Mouse (Mus musculus): ENCODE measurements around the gene Polg2. TPM values are rescaled to one million over a fixed set of nuclear protein-coding genes. Genes with fewer than 3 reads are reported as not detected.
A peak's percentile ranks its signal among the peaks of the same experiment; 100 is the strongest.
"Not testable (repeated sequence)": the region's sequence is repeated elsewhere in the genome, so short reads cannot be mapped to it uniquely, and the experiment has no call there.

Gene Polg2
- total and polyA plus RNA-seq, 3 experiments, result 2.7 to 4.2 (median 3.7) TPM

DNA sequence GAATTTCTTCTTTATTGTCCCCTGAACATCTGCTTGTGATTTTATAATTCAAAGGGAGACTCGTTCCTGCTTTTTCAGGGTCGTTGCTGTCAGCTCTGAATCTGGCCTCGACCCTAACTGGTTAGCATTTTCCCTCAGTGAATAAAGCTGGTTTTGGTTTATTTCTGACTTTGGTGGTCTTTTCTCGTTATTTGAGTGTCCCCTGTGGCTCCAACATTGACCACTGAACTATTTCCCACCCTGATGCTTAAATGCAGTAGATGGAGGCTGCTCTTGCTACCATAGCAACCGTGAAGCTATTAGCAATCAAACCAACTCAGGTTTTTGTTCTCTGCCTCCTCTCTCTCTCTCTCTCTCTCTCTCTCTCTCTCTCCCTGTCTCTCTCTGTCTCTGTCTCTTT, 51.4 kb downstream of the Polg2 start:
- no peak for TF ChIP-seq EP300 (IDR thresholded peaks at IDR 0.05; ENCODE audit: insufficient read depth, low read depth, low read length)
- TF ChIP-seq POLR2A (IDR thresholded peaks at IDR 0.05; ENCODE audit: insufficient read depth, low read depth, low read length), result no peak
- no peak for TF ChIP-seq CTCF (IDR thresholded peaks at IDR 0.05)
- H3K27me3 ChIP-seq (ENCODE audit: control insufficient read depth, insufficient read depth, low read length), result no peaks in the 10 kb centered on the region
- DNase-seq, result no peak
- 75% methylated on average over 5 of the region's 5 CpGs for WGBS
- intact Hi-C loops (cut with DNase I), result no loop called here
- peak overlapping the region; percentile 57 for H3K27ac ChIP-seq
- H3K4me3 ChIP-seq, result no peak overlapping the region
- H3K4me1 ChIP-seq (ENCODE audit: control insufficient read depth, insufficient read depth, low read length), result peaks cover 11% of the 10 kb centered on the region
- H3K79me2 ChIP-seq (replicated peaks; ENCODE audit: control insufficient read depth, insufficient read depth, low read length), result no peaks in the 10 kb centered on the region
- no peak overlapping the region for H3K9ac ChIP-seq (ENCODE audit: low read depth, low read length)
- H3K36me3 ChIP-seq (ENCODE audit: control insufficient read depth, insufficient read depth, low read length), result no peaks in the 10 kb centered on the region; the same call in 1 of the 2 replicates

DNA sequence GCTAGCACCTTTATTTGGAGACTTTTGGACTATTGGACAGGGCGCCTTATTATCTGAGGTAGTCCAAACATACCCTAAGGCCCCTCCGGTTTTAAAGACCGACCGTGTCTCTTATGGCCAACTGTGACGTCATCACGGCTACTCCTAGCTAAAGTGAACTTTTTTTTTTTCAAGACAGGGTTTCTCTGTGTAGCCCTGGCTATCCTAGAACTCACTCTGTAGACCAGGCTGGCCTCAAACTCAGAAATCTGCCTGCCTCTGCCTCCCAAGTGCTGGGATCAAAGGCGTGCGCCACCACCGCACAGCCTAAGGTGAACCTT, 54.5 kb downstream of the Polg2 start:
- H3K4me1 ChIP-seq (ENCODE audit: control insufficient read depth, insufficient read depth, low read length), result peaks cover 12% of the 10 kb centered on the region
- H3K9ac ChIP-seq (ENCODE audit: low read depth, low read length); H3K79me2 ChIP-seq (replicated peaks; ENCODE audit: control insufficient read depth, insufficient read depth, low read length); intact Hi-C loops (cut with DNase I); H3K4me3 ChIP-seq; H3K27ac ChIP-seq; H3K36me3 ChIP-seq (ENCODE audit: control insufficient read depth, insufficient read depth, low read length); H3K27me3 ChIP-seq (ENCODE audit: control insufficient read depth, insufficient read depth, low read length): not testable (repeated sequence)
- WGBS, result 90% methylated on average over 9 of the region's 9 CpGs
- DNase-seq, result peak in 1 of 2 experiments; percentile 12

DNA sequence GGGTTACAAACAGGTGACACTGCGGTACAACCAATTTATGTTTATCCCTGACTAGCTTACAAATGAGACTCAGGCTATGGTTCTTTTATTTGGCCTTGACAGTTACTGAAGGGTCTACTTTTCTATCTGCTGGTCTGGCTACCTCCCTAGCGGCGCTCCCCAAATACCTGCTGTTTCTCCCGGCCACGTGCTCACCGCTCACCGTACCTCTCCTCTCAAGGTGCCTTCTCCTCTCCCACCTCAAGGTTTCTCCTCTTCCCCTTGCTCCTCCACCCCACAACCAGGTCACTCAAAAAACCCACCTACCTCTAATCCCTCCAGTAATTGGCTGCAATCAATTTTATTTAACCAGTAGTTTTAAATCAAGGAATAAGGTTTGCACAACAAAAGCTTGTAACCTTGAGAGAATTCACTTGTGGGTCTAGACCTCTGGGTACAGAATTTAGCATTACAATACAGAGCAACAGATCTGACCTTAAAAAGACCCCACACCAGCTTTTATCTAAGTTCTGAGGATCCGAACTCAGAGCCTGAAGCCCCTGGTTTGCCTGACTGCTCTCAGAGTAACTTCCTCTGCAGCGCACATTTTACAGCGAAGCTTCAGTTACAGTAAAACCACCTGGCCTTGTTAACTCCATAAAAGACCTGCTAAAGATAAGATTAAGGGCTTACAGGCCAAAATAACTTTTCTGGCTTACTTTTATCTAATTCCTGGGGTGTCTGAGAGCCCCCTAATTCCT, 55.0 kb downstream of the Polg2 start:
- Histone ChIP-seq H3K27ac (no peak overlapping the region), H3K79me2 (replicated peaks; ENCODE audit: control insufficient read depth, insufficient read depth, low read length) (no peaks in the 10 kb centered on the region), H3K27me3 (ENCODE audit: control insufficient read depth, insufficient read depth, low read length) (no peaks in the 10 kb centered on the region), H3K4me1 (ENCODE audit: control insufficient read depth, insufficient read depth, low read length) (peaks cover 12% of the 10 kb centered on the region), H3K36me3 (ENCODE audit: control insufficient read depth, insufficient read depth, low read length) (peaks cover 2% of the 10 kb centered on the region; the same call in 1 of the 2 replicates), H3K9ac (ENCODE audit: low read depth, low read length) (no peak overlapping the region), H3K4me3 (no peak overlapping the region)
- peak in 1 of 2 experiments; percentile 7 for DNase-seq
- TF ChIP-seq POLR2A (IDR thresholded peaks at IDR 0.05; ENCODE audit: insufficient read depth, low read depth, low read length) (no peak), EP300 (IDR thresholded peaks at IDR 0.05; ENCODE audit: insufficient read depth, low read depth, low read length) (no peak), CTCF (IDR thresholded peaks at IDR 0.05) (no peak)
- intact Hi-C loops (cut with DNase I), result no loop called here
- 92% methylated on average over 10 of the region's 10 CpGs for WGBS

DNA sequence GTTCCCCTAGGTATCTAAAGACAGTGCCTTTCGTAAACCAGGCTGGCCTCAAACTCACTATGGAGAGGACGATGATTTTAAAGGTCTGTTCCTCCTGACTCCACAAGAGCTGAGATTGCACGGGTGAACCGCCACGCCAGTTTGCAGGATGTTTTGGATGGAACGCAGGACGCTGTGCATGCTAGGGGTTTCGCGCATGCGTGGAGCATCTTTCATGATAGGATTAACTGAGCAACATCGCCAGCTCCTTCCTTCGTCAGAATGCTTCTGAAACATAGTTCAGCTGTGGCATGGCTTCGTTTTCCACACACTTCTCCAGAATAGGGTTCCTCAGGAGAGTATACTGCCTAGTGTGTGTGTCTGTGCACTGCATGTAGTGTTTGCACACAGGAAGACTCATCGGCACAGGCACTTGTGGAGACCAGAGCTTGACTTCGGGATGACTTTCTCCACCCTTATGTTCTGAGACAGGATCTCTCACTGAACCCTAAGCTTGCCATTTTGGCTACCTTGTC, 55.7 kb downstream of the Polg2 start:
- intact Hi-C loops (cut with DNase I), result no loop called here

DNA sequence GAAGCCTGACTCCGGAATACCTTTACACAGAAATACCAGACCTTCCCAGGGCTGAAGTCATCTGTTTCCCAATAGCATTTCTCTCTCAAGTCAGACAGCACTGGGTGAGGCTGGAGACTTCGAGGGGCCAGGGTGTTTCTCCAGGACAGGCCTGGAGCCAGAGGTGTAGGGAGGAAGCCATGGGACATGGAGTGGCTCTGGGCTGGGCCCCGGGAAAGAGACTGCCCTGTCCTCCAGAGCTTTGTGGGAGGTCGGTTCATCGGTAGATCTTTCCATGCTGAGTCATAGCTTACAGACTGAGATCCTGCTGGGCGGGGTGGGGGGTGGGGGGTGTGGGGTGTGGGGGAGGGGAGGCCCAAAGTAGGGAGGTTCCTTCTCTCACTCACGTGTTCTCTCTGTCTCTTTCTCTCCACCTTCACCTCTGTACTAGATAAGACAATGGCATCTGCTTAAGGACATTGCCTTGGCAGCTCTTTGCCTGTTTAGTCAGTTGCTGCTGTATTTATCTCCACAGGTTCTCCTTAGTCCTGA, 56.4 kb downstream of the Polg2 start:
- H3K9ac ChIP-seq (ENCODE audit: low read depth, low read length), result no peak overlapping the region
- H3K36me3 ChIP-seq (ENCODE audit: control insufficient read depth, insufficient read depth, low read length), result peaks cover 2% of the 10 kb centered on the region; the same call in 1 of the 2 replicates
- peak; percentile 64 to 69 for DNase-seq
- H3K79me2 ChIP-seq (replicated peaks; ENCODE audit: control insufficient read depth, insufficient read depth, low read length), result no peaks in the 10 kb centered on the region
- WGBS, result 9% methylated on average over 7 of the region's 7 CpGs
- no peak overlapping the region for H3K4me3 ChIP-seq
- no peak for TF ChIP-seq CTCF (IDR thresholded peaks at IDR 0.05)
- TF ChIP-seq POLR2A (IDR thresholded peaks at IDR 0.05; ENCODE audit: insufficient read depth, low read depth, low read length), result no peak
- TF ChIP-seq EP300 (IDR thresholded peaks at IDR 0.05; ENCODE audit: insufficient read depth, low read depth, low read length), result peak; percentile 56; the same call in 1 of the 2 replicates
- intact Hi-C loops (cut with DNase I), result no loop called here
- peaks cover 8% of the 10 kb centered on the region; the same call in 1 of the 2 replicates for H3K4me1 ChIP-seq (ENCODE audit: control insufficient read depth, insufficient read depth, low read length)
- no peaks in the 10 kb centered on the region for H3K27me3 ChIP-seq (ENCODE audit: control insufficient read depth, insufficient read depth, low read length)
- H3K27ac ChIP-seq, result peak overlapping the region; percentile 68

More for the DNA sequence above, 55.7 kb downstream of the Polg2 start:
- peak in 1 of 2 experiments; percentile 45 for DNase-seq
- WGBS, result 76% methylated on average over 15 of the region's 15 CpGs
- Histone ChIP-seq H3K79me2 (replicated peaks; ENCODE audit: control insufficient read depth, insufficient read depth, low read length) (no peaks in the 10 kb centered on the region), H3K4me3 (no peak overlapping the region), H3K36me3 (ENCODE audit: control insufficient read depth, insufficient read depth, low read length) (peaks cover 2% of the 10 kb centered on the region; the same call in 1 of the 2 replicates), H3K27ac (peak overlapping the region; percentile 68), H3K4me1 (ENCODE audit: control insufficient read depth, insufficient read depth, low read length) (peaks cover 9% of the 10 kb centered on the region), H3K9ac (ENCODE audit: low read depth, low read length) (no peak overlapping the region), H3K27me3 (ENCODE audit: control insufficient read depth, insufficient read depth, low read length) (no peaks in the 10 kb centered on the region)
- TF ChIP-seq POLR2A (IDR thresholded peaks at IDR 0.05; ENCODE audit: insufficient read depth, low read depth, low read length) (no peak), CTCF (IDR thresholded peaks at IDR 0.05) (no peak), EP300 (IDR thresholded peaks at IDR 0.05; ENCODE audit: insufficient read depth, low read depth, low read length) (no peak)

DNA sequence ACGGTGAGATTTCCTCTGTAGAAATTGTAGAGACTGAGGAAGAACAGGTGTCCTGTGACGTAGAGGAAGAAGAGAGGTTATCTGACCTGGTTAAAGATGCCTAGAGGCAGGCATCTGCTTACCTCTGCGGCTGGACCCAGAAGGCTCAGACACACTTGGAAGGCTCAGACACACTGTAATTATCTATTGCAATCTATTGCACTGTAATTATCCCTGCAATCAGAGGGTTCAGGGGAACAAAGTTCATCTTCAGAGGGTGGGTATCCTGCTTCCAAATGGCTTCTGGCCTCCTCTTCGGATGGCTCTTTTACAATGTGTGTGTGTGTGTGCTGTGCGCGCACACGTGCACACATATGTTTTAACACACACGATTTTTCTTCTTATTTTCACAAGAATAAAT, 59.0 kb downstream of the Polg2 start:
- DNase-seq, result no peak
- Histone ChIP-seq H3K36me3 (ENCODE audit: control insufficient read depth, insufficient read depth, low read length) (peaks cover 2% of the 10 kb centered on the region; the same call in 1 of the 2 replicates), H3K27me3 (ENCODE audit: control insufficient read depth, insufficient read depth, low read length) (no peaks in the 10 kb centered on the region), H3K4me3 (no peak overlapping the region), H3K9ac (ENCODE audit: low read depth, low read length) (no peak overlapping the region), H3K4me1 (ENCODE audit: control insufficient read depth, insufficient read depth, low read length) (peaks cover 14% of the 10 kb centered on the region), H3K79me2 (replicated peaks; ENCODE audit: control insufficient read depth, insufficient read depth, low read length) (no peaks in the 10 kb centered on the region), H3K27ac (no peak overlapping the region)
- TF ChIP-seq CTCF (IDR thresholded peaks at IDR 0.05), result no peak
- TF ChIP-seq EP300 (IDR thresholded peaks at IDR 0.05; ENCODE audit: insufficient read depth, low read depth, low read length), result no peak
- no peak for TF ChIP-seq POLR2A (IDR thresholded peaks at IDR 0.05; ENCODE audit: insufficient read depth, low read depth, low read length)
- WGBS, result 92% methylated on average over 8 of the region's 8 CpGs
- intact Hi-C loops (cut with DNase I), result no loop called here

Small RNA genes within 50 kb of the gene (microRNA-seq; reads per million reads assigned to microRNA genes)
- 0 reads per million in 2 experiments for gene Gm25994
- gene Mir3064, result 15.8 to 19.1 reads per million in 2 experiments

Other genes starting within 250 kb of the Polg2 start
- gene Tex2, start 166.1 kb downstream of the Polg2 start, total RNA-seq (2021), result 10 to 100 TPM; 42.5 to 46.8 TPM
- gene Tex2, start 166.1 kb downstream of the Polg2 start, polyA plus RNA-seq (2012; rRNA removed), result 17.2 and 27.1 TPM in 2 replicates
- 100 to 1,000 TPM; 114 to 123 TPM for gene Pecam1, start 28.9 kb downstream of the Polg2 start, total RNA-seq (2021)
- 78.3 and 130 TPM in 2 replicates for gene Pecam1, start 28.9 kb downstream of the Polg2 start, polyA plus RNA-seq (2012; rRNA removed)
- 1 to 10 TPM in 1 of 2 experiments, under 1 TPM in 1; 0.93 to 1.4 TPM for gene Milr1, start 28.3 kb downstream of the Polg2 start, total RNA-seq (2021)
- gene Milr1, start 28.3 kb downstream of the Polg2 start, polyA plus RNA-seq (2012; rRNA removed), result 0.29 and 0.56 TPM in 2 replicates
- gene Ddx5, start 9.6 kb upstream of the Polg2 start, total RNA-seq (2021), result 100 to 1,000 TPM; 328 to 354 TPM
- 202 and 306 TPM in 2 replicates for gene Ddx5, start 9.6 kb upstream of the Polg2 start, polyA plus RNA-seq (2012; rRNA removed)
- 1 to 10 TPM; 4.9 to 6.0 TPM for gene Cep95, start 9.7 kb upstream of the Polg2 start, total RNA-seq (2021)
- gene Cep95, start 9.7 kb upstream of the Polg2 start, polyA plus RNA-seq (2012; rRNA removed), result 2.7 and 5.3 TPM in 2 replicates
- 10 to 100 TPM; 39.9 to 41.0 TPM for gene Smurf2, start 141.2 kb upstream of the Polg2 start, total RNA-seq (2021)
- 9.5 and 14.9 TPM in 2 replicates for gene Smurf2, start 141.2 kb upstream of the Polg2 start, polyA plus RNA-seq (2012; rRNA removed)
- 10 to 100 TPM; 61.1 to 62.9 TPM for gene Kpna2, start 220.0 kb upstream of the Polg2 start, total RNA-seq (2021)
- gene Kpna2, start 220.0 kb upstream of the Polg2 start, polyA plus RNA-seq (2012; rRNA removed), result 19.5 and 35.7 TPM in 2 replicates
- gene 1810010H24Rik, start 246.1 kb upstream of the Polg2 start, total RNA-seq (2021), result 1 to 10 TPM; 1.9 to 3.0 TPM
- 1.9 and 2.7 TPM in 2 replicates for gene 1810010H24Rik, start 246.1 kb upstream of the Polg2 start, polyA plus RNA-seq (2012; rRNA removed)

Measured in heart, adult 2 months (tissue).